Mouse (Mus musculus): ENCODE measurements at regions not wholly inside any gene's neighbourhood (a gene's known extent, or its start where the extent isn't known, plus 50 kb on each side); places are given as distances from the start of the nearest gene placed in this dataset.
A peak's percentile ranks its signal among the peaks of the same experiment; 100 is the strongest.

DNA sequence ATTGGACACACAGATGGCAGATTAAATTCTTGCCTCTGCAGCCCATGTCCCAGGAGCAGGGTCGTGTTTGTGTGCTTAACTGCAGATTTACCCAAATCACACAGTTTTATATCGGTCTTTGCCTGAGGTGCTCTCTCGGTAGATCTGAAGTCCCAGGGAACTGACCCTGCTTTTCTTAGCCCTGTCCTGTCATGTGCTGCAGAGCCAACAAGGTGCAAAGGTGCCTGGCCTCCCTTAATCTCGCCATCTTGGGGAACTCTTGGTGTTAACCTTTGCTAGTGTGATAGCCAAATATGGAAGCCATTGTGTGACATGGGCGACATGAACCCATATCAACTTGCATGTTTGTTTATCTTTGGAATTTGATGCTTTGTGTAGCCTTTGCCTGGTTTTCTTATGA lies 107.1 kb upstream of the Lyplal1 start:
- no peak for DNase-seq

DNA sequence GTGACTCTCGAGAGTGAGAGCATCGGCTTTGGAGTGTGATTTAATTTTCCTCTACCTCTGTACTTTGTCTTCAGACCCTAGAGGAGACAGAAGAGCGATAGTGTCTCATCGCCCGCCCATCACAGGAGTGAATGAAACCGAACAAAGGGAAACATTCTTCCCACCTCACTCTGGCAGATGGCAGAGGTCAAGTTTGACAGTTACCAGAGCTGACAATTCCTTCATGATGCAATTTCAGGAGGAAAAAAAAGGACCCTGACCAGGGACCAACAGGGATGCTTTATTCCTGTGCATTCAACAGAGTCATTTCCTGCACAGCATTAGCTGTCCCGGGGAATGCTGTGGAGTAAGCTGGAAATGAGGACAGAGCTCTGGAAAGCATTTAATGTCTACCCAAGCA lies 106.3 kb upstream of the Lyplal1 start:
- DNase-seq = no peak

DNA sequence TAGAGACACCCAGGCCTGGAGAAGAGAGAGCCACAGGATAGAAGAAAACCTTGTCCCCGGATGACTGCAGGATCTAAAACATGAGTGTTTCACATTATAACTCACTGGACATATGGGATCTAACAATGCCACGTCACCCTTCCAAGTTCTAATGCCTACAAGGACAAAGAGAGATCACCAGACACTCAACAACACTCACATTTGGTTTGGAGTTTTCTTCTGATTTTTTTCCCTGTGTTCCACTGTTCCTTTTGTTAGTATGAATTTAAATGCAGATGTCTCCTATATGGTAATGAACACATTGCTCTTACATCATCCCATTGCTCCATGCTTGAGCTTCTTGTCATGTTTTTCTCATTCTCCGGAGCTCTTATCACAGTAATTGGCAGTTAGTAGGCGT lies 101.9 kb upstream of the Lyplal1 start:
- no peak for DNase-seq

DNA sequence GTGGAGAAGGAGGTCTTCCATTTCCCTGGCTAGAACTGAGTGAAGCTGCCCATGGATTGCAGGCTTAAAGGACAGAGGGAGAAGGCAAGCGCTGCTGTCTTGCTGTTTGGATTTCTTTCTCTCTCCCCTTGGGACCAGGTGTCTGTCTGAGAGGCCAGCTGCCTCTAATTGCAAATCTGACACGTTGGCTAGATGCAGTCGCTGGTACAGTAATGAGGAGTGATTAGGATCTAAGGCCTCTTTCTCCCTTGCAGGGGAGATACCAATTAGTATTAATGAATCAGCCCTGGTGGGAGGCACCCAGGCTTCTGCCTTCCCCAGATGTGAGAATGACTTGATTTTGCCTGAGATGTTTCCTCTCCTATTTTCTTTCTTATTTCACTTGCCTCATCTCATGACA lies 100.1 kb upstream of the Lyplal1 start:
- no peak for DNase-seq

DNA sequence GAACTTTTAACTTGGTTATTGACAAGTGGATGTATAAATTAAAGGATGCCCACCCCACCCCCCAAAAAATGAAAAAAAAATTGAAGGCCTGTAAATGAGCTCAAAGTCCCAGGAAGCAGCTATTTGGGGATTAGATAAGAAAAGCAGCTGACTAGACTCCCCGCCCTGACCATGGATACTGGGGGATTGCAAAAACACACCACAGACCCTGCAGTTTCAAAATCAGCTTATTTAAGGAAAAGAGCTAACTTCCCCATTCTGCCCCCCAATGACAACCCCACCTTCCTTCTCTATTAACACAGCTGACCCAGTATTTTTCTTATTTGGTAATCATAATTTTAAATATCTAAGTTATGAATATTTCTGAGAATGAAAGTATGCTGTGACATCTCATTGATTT lies 87.0 kb upstream of the Lyplal1 start:
- no peak for DNase-seq

DNA sequence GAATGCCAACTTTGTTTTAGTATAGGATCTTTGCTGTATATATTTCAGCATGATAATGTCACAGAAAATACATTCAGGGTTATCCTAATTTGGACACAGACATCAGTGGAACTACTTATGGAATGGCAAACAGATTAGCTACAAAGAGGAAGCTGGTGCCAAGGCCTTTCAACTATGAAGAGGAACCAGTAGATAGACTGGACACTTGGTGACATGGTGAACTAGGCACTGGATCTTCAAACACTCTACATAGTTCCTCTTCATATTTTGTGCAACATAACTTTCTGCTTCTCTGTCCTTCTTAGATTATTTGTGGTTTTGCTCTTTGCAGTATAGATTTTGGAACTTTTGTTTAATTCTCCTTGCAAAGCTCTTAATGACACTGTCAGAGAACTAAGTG lies 85.4 kb upstream of the Lyplal1 start:
- no peak for DNase-seq

DNA sequence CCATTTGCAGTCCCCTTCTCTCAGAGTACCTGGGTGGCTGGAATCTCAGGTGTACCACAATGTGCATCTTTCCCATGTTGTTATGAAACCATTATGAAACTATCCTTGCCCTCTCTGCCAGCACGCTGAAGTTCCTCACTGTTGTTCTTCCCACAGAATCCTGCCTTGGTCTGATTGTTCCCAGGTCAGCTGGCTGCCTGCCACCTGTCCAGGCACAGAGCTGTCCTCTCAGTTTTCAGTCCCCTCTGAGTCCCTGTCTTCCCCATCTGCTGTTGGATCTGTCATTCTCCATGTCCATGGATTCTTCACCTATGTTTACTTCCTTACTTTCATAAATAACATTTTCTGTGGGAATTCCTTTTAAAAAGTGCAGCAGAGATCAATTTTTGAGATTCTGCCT lies 81.3 kb upstream of the Lyplal1 start:
- peak in 1 of 2 experiments; percentile 6 for DNase-seq

DNA sequence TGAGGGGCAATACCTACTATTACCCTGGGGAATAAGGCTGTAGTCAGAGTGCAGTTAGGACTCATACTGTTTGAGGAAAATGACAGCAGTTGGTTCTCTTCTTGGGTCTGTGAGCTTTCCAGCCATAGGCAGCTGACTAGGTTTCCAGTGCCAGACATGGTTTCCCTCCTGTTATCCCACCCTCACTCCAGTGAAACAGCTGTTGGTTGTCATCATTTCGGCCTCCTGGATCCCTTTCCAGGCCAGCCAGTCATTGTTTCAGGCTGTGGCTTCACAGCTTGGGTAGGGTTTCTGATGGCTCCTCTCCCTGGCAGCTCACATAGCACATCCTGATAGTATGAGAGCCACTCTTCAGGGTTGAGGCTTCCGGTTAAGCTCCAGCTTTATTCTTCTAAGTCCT lies 79.9 kb upstream of the Lyplal1 start:
- no peak for DNase-seq

DNA sequence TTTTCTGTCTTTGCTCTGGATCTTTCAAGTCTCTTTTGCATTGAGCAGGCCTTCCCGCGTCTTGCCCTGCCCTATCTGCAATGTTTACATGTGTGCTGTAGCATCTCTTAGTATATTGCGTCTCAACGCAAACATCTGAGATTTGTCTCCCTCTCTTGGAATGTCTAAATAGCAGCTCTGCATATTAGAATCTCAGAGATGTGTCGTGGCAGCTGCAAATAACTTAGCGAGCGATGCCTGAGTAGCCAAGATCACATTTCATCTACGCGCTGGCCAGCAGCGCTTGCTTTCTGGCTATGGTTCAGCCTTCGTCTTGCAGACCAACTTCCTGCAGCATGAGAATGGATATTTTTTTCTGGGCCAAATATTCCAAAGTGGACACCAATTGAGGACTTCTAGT lies 72.3 kb upstream of the Lyplal1 start:
- DNase-seq = no peak

DNA sequence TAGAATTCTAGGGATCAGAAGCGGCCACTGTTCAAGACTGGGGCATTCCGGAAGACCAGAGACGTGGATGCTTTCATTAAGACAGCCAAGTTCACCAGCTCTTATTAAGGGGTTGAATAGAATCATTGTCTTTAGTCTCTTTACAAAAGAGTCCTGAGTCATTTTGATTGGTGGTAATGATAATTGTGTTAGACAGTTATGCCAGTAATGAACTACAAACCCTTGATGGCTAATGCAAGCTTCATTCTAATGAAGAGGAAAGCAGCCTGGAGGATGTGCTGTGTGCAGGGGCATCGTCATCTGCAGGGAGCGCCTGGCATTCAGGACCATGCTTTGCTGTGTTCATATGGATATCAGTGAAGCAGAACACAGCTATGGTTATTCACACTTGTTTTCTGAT lies 70.3 kb upstream of the Lyplal1 start:
- DNase-seq = no peak

DNA sequence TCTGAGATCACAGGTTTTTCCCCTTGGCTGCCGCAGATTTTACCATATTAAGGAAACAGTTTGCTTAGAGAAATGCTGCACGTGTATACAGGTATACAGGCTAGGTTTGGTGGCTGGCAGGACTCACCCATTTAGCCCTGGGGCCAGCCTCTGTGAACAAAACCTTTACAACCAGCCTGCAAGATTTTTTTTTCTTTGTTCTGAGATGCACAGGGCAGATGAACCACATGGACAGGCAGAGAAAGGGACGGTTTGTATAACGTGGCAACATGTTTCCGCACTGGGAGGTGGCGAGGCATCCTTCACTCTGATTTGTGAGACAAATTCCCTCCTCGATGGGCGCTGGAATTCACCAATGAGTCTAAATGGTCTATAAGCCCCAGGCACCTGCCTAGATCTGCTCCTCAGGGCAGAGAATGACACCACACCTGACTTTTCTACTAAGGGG lies 66.1 kb upstream of the Lyplal1 start:
- no peak for DNase-seq

DNA sequence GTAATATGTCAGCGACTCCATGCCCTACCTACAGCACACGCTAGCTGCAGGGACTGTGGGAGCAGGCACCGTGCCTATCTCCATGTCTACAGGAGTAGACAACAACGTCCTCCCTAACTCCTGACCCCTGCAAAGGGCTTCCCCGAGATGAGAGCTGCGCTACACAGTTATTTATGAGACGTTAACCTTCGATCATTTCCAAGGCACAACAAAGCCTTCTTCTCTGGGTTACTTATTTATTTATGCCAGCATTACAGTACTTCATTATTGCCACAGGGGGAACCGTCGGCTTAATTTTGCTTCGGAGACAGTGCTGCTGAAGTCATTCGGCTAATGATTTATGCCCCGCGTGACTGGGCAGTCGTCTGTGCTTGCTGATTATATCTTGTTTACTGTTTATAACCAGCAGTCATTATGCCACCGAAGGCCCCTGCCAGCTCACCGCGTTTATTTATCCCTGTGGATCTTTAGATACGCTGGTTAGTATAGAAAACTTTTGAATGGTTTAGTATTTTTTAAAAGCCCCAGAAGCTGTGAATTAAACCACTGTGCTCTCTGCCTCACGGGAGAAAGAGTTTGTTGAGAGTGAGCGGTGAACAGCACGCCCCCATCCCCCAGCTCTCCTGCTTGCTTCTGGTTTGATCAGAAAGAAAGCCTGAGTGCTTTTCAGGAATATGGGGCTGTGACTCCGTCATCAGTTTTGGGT lies 65.5 kb upstream of the Lyplal1 start:
- DNase-seq = peak in 1 of 2 experiments; percentile 13

DNA sequence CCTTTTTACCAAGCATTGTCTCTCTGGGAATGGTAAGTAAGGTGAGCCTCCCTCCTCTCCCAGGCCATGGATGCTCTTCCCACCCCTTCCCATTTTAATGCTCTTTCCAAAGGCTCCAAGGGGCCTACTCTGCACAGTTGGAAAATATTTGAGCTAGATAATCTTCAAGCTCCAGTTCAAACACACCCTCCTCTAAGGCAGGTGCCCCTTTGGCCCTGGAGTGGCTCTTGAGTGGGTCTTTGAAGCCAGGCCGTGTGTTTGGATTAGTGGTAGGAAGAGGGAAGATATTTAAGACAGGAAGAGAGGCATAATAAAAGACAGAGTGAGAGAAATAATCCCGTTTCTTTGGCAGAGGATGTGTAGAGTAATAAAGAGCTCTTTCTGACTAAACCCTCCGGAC lies 59.9 kb upstream of the Lyplal1 start:
- DNase-seq = no peak

DNA sequence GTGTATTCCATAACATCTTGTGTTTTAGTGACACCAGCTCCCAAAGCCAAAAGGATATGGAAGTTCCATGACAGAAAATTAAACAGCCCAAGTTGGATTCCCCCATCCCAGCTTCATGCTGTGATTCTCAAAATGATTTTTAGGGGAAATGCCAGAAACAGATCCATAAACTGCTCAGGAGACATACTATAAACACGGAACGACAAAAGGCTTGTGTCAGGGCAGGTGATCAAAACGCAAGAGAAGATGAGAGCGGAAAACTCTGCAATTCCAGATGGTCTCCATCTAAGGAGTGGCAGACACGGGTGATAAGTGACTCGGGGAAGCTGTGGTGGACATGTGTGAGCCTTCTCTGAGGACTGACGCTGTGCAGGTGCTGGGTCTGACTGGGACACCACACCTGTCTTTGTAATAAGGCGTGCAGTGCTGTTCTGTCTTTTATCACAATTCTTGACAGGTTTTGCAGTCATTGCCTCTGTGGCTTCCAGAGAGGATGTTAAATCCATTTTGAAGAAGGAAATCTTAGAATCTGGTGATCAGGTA lies 56.4 kb upstream of the Lyplal1 start:
- DNase-seq = no peak

DNA sequence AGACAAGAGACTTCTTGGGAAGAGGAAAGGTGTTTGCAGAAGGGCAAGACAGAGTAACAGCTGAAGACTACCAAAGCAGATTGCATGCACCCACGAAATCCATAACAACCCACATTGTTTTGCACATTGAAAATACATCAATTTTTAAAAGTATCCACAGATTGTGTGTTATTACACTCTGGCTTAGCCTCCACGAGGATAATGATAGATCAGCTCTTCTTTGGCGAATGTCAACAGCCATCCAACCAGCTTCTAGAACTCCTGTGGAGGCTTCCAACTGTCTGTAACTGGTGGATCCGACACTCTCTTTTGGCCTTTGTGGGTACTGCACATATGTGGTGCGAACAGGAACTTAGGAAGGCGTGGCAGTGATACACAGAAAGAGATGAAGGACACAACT lies 54.6 kb upstream of the Lyplal1 start:
- DNase-seq = no peak
